Mouse (Mus musculus): ENCODE measurements around the gene Tmem114. TPM values are rescaled to one million over a fixed set of nuclear protein-coding genes. Genes with fewer than 3 reads are reported as not detected.

Gene Tmem114
- total RNA-seq, 2 experiments from 2014 or later: not detected

GRCm38 (mm10) chr16:8409197-8409596, 15.7 kb downstream of the Tmem114 start:
- no peak for DNase-seq (ENCODE audit: low spot score)

GRCm38 (mm10) chr16:8406708-8407107, 18.2 kb downstream of the Tmem114 start:
- peak; percentile 58 for DNase-seq (ENCODE audit: low spot score)

DNA sequence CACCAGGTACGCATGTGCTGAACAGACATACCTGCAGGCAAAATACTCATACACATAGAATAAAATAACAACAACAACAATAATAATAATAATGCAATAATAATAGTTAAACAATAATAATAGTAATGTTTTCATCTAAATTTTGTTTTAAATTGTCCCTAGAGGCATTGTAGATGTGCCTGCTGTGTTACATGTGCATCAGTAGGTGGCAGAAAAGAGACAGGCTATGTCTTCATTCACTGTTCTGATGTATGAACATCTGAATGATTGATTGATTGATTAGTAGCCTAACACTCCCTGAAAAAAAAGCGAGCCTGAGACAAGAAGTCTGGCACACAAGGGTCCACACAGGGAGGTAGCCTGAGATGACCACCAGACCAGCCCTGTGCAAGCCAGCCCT, 22.3 kb downstream of the Tmem114 start:
- no peak for DNase-seq (ENCODE audit: low spot score)

DNA sequence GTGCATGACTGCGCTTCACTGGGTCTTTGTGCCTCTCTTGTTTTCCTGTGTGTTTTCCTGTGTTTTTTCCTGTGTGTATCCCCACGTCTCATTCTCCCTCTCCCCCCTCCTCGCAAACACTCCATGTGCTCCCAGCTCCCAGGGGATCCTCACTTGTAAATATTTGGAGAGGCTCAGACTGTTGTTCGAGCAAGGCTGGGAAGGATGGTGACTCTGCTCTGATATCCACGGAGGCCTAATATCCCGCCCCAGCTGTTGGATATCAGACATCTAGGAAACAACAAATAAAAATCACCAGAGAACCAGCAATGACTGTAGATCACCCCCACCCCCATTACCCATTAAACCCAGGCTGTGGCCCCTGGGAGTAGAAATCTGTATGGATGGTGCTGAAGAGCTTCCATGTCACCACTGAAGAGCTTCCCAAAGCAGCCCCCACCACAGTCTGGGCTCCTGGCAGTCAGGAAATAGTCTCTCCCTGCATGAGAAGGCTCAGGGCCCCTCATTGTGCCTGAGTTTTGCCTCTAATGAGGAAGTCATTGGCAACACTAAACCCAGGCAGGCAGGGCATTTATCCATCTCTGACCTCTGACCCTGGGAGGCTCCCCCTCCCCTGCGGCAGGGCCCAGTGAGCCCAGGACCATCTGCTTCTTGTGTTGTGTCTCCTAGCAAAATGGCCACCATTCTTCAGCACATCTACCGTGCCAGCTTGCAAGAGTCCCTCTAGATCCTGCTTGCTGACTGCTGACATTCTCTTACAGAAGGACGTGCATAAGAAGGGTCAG, 23.6 kb downstream of the Tmem114 start:
- no peak for DNase-seq (ENCODE audit: low spot score)

- DNase-seq (ENCODE audit: low spot score): no peak
These were observed 25.1 kb downstream of the Tmem114 start for GRCm38 (mm10) chr16:8399868-8400267.

GRCm38 (mm10) chr16:8394946-8395345, 30.0 kb downstream of the Tmem114 start:
- no peak for DNase-seq (ENCODE audit: low spot score)

GRCm38 (mm10) chr16:8388491-8388890, 36.4 kb downstream of the Tmem114 start:
- no peak for DNase-seq (ENCODE audit: low spot score)

DNA sequence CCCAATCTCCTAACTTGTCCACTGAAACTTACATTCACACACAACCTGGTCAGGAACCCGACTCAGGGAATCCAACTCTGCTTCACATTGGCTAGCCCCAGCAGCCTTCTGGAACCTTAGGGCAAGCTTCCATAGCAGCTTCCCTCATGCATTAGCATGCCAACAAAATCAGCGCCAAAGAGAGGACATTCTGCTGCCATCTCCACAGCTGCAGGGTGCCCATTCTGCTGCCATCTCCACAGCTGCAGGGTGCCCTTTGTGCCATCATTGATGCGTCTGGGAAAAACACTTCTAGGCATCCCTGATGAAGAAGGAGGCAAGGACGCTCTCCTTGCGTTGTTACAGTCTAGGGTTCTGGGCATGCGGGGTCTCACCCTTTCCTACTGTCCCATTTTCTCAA, 38.5 kb downstream of the Tmem114 start:
- no peak for DNase-seq (ENCODE audit: low spot score)

DNA sequence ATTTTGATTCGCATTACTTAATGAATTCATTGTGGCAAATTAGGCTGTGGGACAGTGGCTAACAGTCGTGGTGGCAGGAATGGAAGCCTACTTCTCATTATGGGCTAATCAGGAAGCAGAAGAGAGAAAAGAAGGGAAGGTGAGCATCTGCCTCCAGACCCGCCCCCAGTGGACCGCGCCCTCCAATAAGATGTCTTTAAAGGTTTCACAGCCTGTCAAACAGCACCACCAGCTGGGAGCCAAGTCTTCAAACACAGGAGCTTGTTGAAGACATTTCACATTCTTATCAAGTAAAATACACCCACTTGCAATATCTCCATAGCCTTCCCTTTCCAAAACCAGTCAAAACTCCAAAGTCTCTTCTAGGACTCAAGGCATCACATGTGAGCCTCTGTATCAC, 39.3 kb downstream of the Tmem114 start:
- no peak for DNase-seq (ENCODE audit: low spot score)

GRCm38 (mm10) chr16:8384772-8385171, 40.2 kb downstream of the Tmem114 start:
- no peak for DNase-seq (ENCODE audit: low spot score)

DNA sequence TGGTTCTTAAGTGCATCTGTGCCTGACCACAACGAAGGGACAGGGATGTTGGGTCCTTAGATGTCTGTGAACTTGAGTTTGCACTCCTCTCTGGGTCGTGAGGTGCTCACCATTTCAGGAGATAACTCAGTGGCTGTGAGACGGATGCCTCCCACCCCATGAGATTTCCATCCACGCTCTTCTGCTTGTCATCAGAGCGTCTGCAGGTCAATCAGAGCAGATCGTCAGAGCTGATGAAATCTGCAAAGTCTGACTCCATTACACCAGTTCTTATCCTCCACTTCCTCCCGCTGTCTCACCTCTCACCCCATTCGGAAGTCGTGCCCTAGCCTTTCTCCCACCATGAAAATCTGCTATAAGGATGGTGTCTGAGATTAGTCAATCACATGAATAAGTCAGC, 41.5 kb downstream of the Tmem114 start:
- DNase-seq (ENCODE audit: low spot score): no peak

DNA sequence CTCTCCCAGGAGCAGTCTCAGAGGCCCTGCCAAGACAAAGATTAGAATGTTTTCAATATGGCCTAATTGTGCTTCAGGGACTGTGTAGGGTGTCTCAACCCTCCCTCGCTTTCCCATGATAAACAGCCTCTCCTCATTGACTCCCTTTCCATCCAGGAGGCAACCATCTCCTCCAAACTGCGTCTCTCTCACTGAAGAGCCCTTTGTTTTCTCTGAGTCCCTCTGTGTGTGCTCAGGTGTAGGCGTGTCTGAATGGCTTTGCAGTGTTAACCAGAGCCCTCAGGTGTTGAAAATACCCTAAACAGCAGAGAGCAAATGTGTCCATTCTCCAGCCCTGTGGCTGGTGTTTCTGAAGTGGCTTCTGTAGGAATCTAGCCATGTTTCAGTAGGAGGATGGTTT, 61.9 kb downstream of the Tmem114 start:
- DNase-seq (ENCODE audit: low spot score): no peak

Other genes with a start within 250 kb of the Tmem114 start
- 10 to 100 TPM; 77.7 to 94.2 TPM for gene Mettl22, start 45.7 kb upstream of the Tmem114 start, total RNA-seq (2021)
- gene Abat, start 88.3 kb upstream of the Tmem114 start, total RNA-seq (2021): 1 to 10 TPM; 1.7 to 2.3 TPM
- 10 to 100 TPM; 18.9 to 20.1 TPM for gene Pmm2, start 212.5 kb upstream of the Tmem114 start, total RNA-seq (2021)
- 10 to 100 TPM; 12.6 to 12.7 TPM for gene Tmem186, start 212.6 kb upstream of the Tmem114 start, total RNA-seq (2021)
- gene Carhsp1, start 247.0 kb upstream of the Tmem114 start, total RNA-seq (2021): 1 to 10 TPM; 4.7 to 7.9 TPM

Measured in gastrocnemius, adult 18-20 months (tissue).